Mouse (Mus musculus) small intestine, adult 2 months (tissue): ENCODE measurements at regions not wholly inside any gene's neighbourhood (a gene's known extent, or its start where the extent isn't known, plus 50 kb on each side); places are given as distances from the start of the nearest gene placed in this dataset.

Experiments
- CTCF ChIP-seq: fragments of 200-500 bp; IDR thresholded peaks from 2 replicates; pipeline ENCODE4 v1.5.1; 2012; ENCODE audit warnings: low read depth, mild to moderate bottlenecking, control low read depth, inconsistent platforms, low read length, moderate library complexity, mixed read lengths; ENCODE audit not compliant: insufficient replicate concordance, insufficient read length; ENCODE audit errors: extremely low read depth
- POLR2A ChIP-seq: fragments of 200-500 bp; IDR thresholded peaks from 2 replicates; pipeline ENCODE4 v1.6.1; 2012; ENCODE audit warnings: low read depth, mild to moderate bottlenecking, control low read depth, inconsistent platforms, low read length, moderate library complexity

DNA sequence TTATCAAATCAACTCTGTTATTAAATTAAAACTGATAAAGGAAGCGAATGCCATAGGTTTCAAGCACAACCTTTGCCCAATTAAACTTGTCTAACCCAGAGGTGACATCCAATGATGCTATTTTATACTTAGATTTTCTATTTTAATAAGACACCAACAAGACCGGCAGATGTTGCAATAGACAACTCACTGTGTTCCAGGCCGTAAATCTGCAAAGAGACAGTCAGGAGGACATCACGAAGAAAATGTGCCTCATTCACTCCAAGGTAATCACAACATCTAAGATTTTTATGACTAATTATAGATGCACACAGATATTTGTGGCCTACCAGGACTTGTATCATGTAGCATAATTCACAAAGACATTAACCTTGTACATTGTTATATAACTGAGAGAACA lies 281.5 kb upstream of the Cd180 start:
- TF ChIP-seq CTCF: no peak
- TF ChIP-seq POLR2A: no peak
